Mouse (Mus musculus) left cerebral cortex, adult 11 months (tissue): ENCODE data around the gene Ptpn1.

Experiments
- DNase-seq: peaks from one replicate; pipeline ENCODE4 v3.0.0; 2022; ENCODE audit warnings: low spot score

Gene Ptpn1

GRCm38 (mm10) chr2:167921823-167922222 lies 10.0 kb upstream of the Ptpn1 start:
- no peak for DNase-seq

DNA sequence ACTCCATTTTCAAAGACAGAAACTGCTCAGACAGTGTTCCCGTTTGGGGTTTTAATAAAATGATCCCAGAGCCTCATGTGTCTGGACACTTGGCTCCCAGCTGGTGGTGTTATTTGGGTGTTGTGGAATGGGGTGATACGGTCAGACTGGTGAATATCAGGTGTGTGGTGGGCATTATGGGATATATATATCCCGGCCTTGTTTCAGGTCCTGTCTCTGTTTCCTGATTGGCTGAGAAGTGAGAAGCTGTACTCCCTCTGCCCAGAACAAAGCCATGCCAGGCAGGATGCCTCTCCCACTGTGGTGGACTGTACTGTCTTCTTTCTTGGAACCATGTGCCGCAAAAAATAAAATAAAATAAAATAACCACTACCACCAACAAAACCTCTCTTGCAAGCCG lies 7.8 kb upstream of the Ptpn1 start:
- DNase-seq = no peak

DNA sequence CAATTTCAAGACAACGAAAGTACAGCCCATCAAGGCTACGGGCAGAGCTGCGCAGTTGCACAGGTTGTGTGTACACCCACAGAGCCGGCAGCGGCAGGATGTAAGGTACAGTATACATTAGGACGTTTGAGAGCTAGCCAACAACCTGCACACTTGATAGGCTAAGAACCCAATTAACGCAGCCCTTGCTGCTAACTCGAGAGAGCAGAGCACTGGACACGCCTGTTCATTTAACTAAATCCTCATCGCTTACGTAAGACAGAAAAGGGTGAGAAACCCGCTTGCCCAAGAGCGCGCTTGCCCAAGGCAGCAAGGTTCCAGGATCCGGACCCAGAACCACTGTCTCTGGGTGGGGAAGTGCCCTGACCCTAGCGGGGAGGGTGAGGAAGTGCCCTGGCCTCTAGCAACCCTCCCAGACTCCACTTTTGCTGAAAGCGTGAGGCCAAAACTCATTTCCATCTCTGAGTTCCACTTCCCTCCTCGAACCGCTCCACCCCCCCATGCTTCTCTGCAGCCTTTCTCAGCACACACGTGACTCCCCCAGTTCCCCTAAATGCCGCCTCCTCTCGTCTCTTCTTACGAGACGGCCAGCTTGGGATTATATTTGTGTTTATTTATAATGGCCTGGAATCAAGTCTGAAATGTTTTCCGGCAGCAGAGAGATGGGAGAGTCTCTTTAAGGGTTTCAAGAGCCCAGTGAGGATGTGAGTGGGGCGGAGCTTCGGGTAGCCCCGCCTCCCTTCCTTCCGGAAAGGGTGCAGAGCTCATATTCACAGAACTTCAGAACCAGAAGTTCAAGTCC lies 6.9 kb upstream of the Ptpn1 start:
- DNase-seq = peak; percentile 78

- no peak for DNase-seq
These were observed 5.7 kb upstream of the Ptpn1 start for GRCm38 (mm10) chr2:167925841-167926800.

DNA sequence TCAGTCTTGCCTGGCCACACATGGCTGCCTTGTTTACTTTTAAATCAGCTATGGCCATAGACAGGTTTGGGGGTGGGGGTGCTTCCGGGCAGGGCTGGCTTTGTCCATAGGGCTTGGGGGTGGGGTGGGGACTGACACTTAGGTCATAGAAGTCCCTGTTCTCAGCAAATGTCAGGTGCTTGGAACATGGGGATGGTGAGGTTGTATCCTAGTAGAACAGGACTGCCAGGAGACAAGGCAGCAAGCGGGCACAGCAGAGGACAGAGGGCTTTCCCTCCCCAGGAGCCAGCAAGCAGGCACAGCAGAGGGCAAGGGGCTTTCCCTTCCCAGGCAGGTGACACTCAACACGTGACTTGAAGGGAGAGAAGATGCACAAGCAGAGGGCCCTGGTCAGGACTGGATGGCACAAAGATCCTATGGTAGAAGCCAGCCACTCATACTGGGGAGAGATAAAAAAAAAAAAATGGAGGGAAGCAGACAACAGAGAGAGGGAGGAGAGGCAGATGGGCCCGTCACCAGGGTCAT lies 3.8 kb upstream of the Ptpn1 start:
- no peak for DNase-seq

DNA sequence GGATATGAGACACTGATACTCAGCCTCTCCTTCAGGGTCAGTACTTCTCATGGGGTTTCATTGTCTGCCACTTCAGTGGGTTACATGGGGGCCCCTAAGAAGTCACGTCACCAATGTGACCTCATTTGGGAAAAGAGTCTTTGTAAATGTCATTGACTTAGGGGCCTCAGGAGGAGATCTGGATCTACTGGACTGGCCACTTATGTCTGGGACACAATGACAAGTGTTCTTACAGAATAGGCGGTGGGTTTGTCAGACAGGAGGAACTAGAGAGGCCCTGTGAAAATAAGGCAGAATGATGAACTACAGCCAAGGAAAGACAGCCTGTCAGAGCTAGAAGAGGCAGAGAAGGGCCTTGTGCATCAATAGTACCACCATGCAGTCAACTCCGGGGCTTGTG lies 2.9 kb upstream of the Ptpn1 start:
- DNase-seq = no peak

- no peak for DNase-seq
These were observed 882 bp upstream of the Ptpn1 start for GRCm38 (mm10) chr2:167930975-167931374.

- no peak for DNase-seq
These were observed 922 bp downstream of the Ptpn1 start for GRCm38 (mm10) chr2:167932727-167933231.

- DNase-seq = no peak
These were observed 1.5 kb downstream of the Ptpn1 start for GRCm38 (mm10) chr2:167933397-167933796.

DNA sequence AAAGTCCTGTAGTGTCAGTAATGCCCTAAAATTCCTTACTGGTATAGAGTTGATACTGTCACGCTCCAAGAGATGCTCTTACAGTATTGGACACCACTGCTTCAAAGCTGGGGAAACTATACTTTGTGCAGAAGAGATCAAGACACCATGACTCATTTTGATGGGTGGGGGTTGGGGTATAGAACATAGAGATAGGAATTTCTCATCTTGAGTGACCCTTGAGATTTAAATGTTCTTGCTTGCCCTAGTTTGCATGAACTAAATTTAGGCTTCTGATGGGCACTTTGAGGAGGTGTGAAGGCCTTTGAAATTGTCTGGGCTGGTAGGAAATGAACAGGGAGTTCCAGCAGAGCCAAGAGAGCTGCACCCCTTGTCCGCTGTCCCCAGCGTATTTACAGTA lies 4.1 kb downstream of the Ptpn1 start:
- DNase-seq = no peak

DNA sequence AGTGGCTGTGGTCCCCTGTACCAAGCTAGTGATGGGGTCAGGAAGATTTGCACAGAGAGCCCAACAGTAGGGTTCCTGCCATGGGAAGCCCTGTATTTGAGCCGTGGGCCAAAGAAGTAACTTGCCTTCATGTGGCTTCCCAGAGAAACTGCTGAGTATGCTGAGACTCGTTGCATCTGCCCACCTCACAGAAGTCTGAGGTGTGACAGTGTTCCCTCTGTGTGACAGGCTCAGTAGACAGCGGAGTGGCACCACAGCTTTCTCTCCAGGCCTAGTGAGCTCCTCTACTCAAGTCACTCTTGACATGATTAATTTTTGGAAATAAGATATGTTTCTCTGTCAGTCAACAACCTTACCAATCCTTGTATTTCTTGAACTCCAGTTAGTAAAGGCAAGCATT lies 6.9 kb downstream of the Ptpn1 start:
- no peak for DNase-seq

DNA sequence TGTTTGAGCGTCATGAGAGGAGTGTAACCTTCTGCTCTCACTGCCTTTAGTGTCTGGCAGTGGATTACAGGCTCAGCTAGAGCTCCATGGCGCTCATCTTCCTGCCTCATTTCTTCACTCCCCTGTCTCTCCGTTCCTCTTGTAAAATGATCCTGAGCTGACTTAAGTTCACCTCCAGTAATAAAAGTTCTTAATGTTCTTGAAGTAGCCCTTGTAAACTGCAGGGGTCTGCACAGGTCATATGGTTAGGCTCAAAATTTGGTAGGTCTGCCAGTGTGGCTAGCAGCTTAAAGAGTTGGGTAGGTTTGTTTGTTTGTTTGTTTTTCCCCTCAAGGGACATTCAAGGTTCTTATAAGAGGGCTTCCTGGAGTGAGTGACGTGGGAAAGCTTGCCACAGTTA lies 7.3 kb downstream of the Ptpn1 start:
- no peak for DNase-seq

- no peak for DNase-seq
These were observed 8.0 kb downstream of the Ptpn1 start for GRCm38 (mm10) chr2:167939632-167940399.

- DNase-seq = no peak
These were observed 8.8 kb downstream of the Ptpn1 start for GRCm38 (mm10) chr2:167940636-167941035.

GRCm38 (mm10) chr2:167941320-167941719 lies 9.5 kb downstream of the Ptpn1 start:
- no peak for DNase-seq

DNA sequence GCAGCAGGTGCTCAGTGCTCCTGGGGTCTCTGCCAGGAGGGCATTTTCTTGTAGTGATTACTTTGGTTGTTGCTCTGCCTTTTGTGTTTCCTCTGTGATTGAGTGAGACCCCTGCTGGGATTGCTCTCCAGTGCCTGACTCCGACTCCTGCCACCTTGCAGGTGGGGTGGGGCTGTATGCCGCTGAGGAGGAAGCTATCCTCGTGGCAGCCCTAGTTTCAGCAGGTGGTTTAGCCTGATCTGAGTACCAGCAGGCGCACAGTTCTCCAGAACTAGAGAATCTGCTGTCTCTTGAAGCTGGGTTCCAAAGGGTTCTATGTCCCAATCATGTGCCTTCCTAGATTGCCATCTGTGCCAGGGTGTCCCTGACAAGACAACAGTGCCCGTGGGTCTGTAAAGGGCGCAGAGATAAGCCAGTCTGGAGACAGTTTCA lies 9.9 kb downstream of the Ptpn1 start:
- no peak for DNase-seq

GRCm38 (mm10) chr2:167942199-167942925 lies 10.5 kb downstream of the Ptpn1 start:
- peak; percentile 64 for DNase-seq

GRCm38 (mm10) chr2:167942926-167943633 lies 11.2 kb downstream of the Ptpn1 start:
- DNase-seq = no peak

GRCm38 (mm10) chr2:167944193-167944592 lies 12.3 kb downstream of the Ptpn1 start:
- DNase-seq = no peak

DNA sequence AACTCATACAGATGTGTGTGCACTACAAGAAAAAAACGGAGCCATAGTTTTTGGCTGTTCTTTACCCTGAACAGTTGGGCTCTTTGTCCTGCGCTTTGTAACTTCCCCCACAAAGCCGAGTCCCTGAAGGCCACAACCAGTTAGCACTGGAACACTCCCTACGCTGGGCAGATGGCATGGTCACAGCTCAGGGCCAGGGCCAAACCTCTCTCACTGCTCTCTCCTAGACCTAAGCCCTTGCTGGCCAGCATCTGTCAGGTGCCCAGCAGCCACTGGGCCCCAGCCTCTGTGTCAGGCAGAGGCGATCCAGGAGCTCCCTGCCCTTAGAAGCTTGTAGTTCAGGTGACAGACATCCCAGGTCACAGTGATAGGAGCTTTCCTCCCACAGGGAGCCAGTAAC lies 13.6 kb downstream of the Ptpn1 start:
- DNase-seq = no peak
